Mouse (Mus musculus) testis, adult 10 weeks (tissue): ENCODE measurements around the gene 1700113H08Rik. TPM values are rescaled to one million over a fixed set of nuclear protein-coding genes. Genes with fewer than 3 reads are reported as not detected.

ENCODE experiments used
- polyA plus RNA-seq: library from polyadenylated mRNA; stranded (reverse); fragments of 350-450 nt; fragmentation: Illumina TruSeq; extraction: RNeasy Lipid Tissue Mini Kit (QIAGEN cat#74804); gene quantifications from one replicate; pipeline ENCODE4 v1.2.3, GENCODE M21; 2014; ENCODE audit warnings: low read depth, low replicate concordance

The 1700113H08Rik gene
- polyA plus RNA-seq = 132 TPM

DNA sequence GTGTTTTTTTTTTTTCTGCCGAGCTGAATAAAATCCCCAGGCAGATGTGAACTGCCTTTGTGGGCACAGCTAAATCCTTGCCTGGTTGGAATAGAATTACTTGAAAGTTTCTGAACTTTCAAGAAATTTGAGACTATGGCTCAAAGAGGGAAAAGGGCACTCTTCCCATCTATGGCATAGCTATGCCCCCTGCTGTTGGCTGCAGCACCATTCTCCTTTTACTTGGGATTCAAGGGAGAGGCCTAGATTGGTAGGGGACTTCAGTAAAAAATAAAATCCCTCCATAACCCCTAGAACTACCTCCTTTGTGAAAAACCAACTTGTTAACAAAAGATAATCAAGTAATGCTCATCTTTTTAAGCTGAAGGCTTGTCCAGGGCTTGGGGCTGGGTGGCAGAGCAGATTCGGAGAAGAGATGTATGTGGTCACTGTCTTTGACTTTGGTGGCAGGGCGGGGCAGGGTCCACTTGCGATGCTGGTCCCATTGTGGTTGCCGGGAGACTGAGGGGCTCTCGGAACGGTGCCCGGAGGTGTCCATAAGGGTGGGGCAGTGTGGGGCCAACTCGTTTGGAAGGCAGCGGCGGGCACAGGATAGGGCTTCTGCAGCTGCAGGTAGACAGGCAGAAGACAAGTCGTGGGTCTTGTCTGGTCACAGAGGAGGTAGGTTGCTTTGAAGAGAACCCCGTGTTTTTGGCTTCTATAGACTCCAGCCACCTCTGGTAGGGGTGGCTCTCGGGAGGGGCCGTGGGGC lies at the start of gene 1700113H08Rik:
Gene 1700113H08Rik, plus strand, starts transcription at position 546 of the 751 bp plus-strand sequence.

Other genes starting within 250 kb of the 1700113H08Rik start
- gene Stab2, start 50.0 kb upstream of the 1700113H08Rik start, polyA plus RNA-seq = 1.0 TPM